Mouse (Mus musculus) adrenal gland, postnatal 25 days (tissue): ENCODE results near the gene Setdb1. TPM values are rescaled to one million over a fixed set of nuclear protein-coding genes. Genes with fewer than 3 reads are reported as not detected.

Source experiments
- total RNA-seq: library from RNA; stranded (reverse); gene quantifications from 2 replicates; pipeline ENCODE4 v1.2.3, GENCODE M21; 2021

Setdb1 gene
- total RNA-seq, 1 experiment from 2014 or later, result 35.0 TPM

Other genes starting within 250 kb of the Setdb1 start
- 68.4 and 72.5 TPM in 2 replicates for gene Vps72, start 246.2 kb downstream of the Setdb1 start, total RNA-seq
- 1.0 and 1.1 TPM in 2 replicates for gene Tmod4, start 232.7 kb downstream of the Setdb1 start, total RNA-seq
- 35.1 and 40.6 TPM in 2 replicates for gene Scnm1, start 223.2 kb downstream of the Setdb1 start, total RNA-seq
- gene Lysmd1, start 223.1 kb downstream of the Setdb1 start, total RNA-seq, result 13.8 and 14.8 TPM in 2 replicates
- 1.1 TPM in 1 of 2 replicates, not detected in the other for gene Tnfaip8l2, start 214.8 kb downstream of the Setdb1 start, total RNA-seq
- gene Sema6c, start 196.7 kb downstream of the Setdb1 start, total RNA-seq, result 3.9 and 5.0 TPM in 2 replicates
- 25.8 and 33.1 TPM in 2 replicates for gene Gabpb2, start 139.3 kb downstream of the Setdb1 start, total RNA-seq
- 94.6 and 101 TPM in 2 replicates for gene Cdc42se1, start 128.5 kb downstream of the Setdb1 start, total RNA-seq
- gene Mllt11, start 125.0 kb downstream of the Setdb1 start, total RNA-seq, result 7.6 and 8.9 TPM in 2 replicates
- gene Gm128, start 115.6 kb downstream of the Setdb1 start, total RNA-seq, result 0.24 TPM in 1 of 2 replicates, not detected in the other
- 0.24 TPM in 1 of 2 replicates, not detected in the other for gene Bnipl, start 106.0 kb downstream of the Setdb1 start, total RNA-seq
- gene Mindy1, start 75.9 kb downstream of the Setdb1 start, total RNA-seq, result 164 and 181 TPM in 2 replicates
- gene Prune1, start 75.1 kb downstream of the Setdb1 start, total RNA-seq, result 27.9 and 38.2 TPM in 2 replicates
- gene Anxa9, start 50.0 kb downstream of the Setdb1 start, total RNA-seq, result 1.2 and 1.3 TPM in 2 replicates
- 253 and 254 TPM in 2 replicates for gene Cers2, start 42.4 kb downstream of the Setdb1 start, total RNA-seq
- not detected in 2 replicates for gene 4930558C23Rik, start 45.6 kb upstream of the Setdb1 start, total RNA-seq
- gene Arnt, start 77.2 kb upstream of the Setdb1 start, total RNA-seq, result 68.2 and 87.6 TPM in 2 replicates
- gene Ctsk, start 142.1 kb upstream of the Setdb1 start, total RNA-seq, result 2.9 and 4.5 TPM in 2 replicates
- 14.1 and 20.2 TPM in 2 replicates for gene Ctss, start 169.6 kb upstream of the Setdb1 start, total RNA-seq
- not detected in 2 replicates for gene Hormad1, start 202.5 kb upstream of the Setdb1 start, total RNA-seq
- 38.2 and 49.1 TPM in 2 replicates for gene Golph3l, start 231.7 kb upstream of the Setdb1 start, total RNA-seq